Mouse (Mus musculus) bone marrow macrophage, adult 2 months (primary cell): ENCODE measurements around the gene Rell1. TPM values are rescaled to one million over a fixed set of nuclear protein-coding genes. Genes with fewer than 3 reads are reported as not detected.
"Not testable (repeated sequence)": the region's sequence is repeated elsewhere in the genome, so short reads cannot be mapped to it uniquely, and the experiment has no call there.

Experiments used
- H3K27ac ChIP-seq: 2 replicates; pipeline ENCODE4 v1.5.1; 2012; ENCODE audit warnings: low read depth, low read length; ENCODE audit not compliant: insufficient read depth
- H3K4me1 ChIP-seq: 2 replicates; pipeline ENCODE4 v1.6.1; 2012; ENCODE audit warnings: low read length; ENCODE audit not compliant: control insufficient read depth, insufficient read depth
- H3K4me3 ChIP-seq: 2 replicates; pipeline ENCODE4 v1.5.1; 2012; ENCODE audit warnings: mild to moderate bottlenecking, low read length, moderate library complexity; ENCODE audit not compliant: insufficient read depth
- CTCF ChIP-seq: IDR thresholded peaks from 2 replicates; pipeline ENCODE4 v1.5.1; 2012; ENCODE audit warnings: low read depth, mild to moderate bottlenecking, low read length, moderate library complexity
- POLR2A ChIP-seq: IDR thresholded peaks from 2 replicates; pipeline ENCODE4 v1.6.1; 2012; ENCODE audit warnings: mild to moderate bottlenecking, low read depth, low read length, borderline replicate concordance
- polyA plus RNA-seq: library from polyadenylated mRNA; stranded (reverse); fragments of >200 nt; gene quantifications from 2 replicates; pipeline ENCODE4 v1.2.4, GENCODE M21; 2012; ENCODE audit not compliant: missing spikeins, insufficient read depth, insufficient read length

Rell1 gene
- polyA plus RNA-seq, 1 experiment, result 63.3 TPM

DNA sequence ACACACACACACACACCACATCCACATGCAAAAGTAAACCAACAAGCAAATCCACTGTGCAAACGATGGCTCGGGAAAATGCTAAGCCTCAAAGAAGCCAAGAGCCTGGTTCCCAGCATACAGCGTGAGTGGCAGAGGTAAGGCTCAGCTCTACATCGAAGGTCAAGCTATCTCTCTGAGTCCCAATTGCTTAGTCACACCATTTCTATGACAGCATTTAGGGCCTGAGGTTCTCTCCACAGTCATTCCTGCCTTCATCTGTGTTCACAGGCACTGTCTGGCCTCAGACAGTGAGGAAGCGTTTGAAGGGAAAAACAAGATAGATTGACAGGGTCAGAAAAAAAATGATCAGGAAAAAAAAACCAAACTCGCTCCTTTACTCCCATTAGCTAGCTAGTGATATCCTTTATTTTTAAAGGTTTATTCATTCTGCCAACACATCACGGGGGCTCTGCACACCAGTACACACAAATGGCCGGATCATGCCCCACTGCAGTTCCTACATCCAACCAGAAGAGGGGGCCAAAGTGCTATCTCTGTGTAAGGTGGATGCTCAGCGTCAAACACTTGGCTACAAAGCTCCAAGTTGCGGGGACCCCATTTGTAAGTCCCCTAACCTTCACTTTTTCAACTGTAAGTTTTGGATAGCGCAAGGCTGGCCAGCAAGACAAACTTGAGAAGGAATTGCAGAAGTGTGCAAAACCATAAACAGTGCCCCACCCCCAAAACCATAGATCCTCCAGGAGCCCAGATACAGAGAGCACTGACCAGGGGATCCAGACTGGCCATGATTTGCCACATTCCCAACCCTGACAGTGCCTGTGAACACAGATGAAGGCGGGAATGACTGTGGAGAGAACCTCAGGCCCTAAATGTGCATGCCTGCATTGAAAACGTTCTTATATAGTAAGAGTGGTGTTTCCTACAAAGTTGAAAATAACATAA, 62.3 kb downstream of the Rell1 start:
- TF ChIP-seq CTCF (peak; percentile 94), POLR2A (no peak)
- Histone ChIP-seq H3K27ac (no peak overlapping the region), H3K4me3 (no peak overlapping the region), H3K4me1 (no peaks in the 10 kb centered on the region)

DNA sequence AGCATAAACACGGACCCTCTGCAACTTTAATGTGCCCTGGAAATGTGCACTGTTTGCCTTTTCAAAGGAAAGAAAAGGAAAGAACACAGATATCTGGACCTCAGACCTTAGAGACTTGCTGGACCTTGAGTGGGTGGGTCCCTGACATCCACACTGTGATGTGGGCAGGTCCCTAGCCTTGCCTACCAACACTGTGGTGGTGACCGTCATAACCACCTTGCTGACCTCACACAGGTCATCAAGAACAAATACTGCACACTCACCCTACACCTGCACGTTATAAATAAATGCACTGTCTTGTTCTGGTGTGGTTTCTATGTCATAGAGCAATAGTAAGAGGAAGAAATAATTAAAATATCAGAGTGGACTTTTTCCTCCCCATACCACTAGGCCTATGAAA, 65.4 kb downstream of the Rell1 start:
- TF ChIP-seq POLR2A (no peak), CTCF (no peak)
- Histone ChIP-seq H3K4me3 (no peak overlapping the region), H3K4me1 (no peaks in the 10 kb centered on the region), H3K27ac (no peak overlapping the region)

DNA sequence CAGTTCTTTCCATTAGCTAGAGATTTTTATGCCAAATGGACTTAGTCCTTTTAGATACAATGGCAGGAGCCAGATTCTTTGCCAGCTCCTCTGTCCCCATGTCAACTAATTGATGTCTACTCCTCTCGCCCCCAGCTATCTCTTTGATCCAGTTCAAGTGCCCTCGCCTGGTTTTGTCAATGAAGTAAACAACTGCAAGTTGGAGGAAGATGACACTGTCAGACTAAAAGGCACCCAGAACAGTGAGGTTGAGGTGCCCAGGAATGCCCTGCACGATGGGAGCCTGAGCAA, 70.9 kb downstream of the Rell1 start:
- no peaks in the 10 kb centered on the region for H3K4me1 ChIP-seq
- TF ChIP-seq POLR2A, result no peak
- TF ChIP-seq CTCF, result no peak
- no peak overlapping the region for H3K27ac ChIP-seq
- no peak overlapping the region for H3K4me3 ChIP-seq

DNA sequence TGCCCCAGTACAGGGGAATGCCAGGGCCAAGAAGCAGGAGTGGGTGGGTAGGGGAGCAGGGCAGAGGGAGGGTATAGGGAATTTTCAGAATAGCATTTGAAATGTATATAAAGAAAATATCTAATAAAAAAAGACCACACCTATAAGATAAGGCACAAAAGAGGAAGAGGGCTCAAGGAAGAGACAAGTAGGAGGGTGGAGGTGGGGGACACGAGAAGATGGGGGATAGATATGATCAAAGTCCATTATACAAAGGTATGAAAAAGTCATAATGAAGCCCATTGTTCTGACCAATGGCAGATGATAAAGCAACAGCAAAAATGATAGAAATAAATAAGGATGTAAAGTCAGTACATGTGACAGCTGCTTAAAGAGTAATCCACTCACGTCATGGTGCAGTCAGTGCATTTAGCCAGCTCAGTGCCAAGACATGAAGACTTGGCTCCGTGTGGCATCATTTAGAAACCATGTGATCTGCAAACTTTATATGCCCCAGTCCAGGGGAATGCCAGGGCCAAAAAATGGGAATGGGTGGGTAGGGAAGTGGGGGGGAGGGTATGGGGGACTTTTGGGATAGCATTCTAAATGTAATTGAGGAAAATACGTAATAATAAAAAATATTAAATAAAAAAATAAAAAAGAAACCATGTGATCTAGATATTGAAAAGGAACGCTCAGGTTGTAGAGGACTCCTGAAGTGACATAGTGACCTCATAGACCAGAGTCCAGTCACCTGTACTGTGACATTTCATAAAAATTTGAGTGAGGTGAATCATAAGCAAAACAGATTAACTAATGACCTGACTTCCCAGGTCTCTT, 71.5 kb downstream of the Rell1 start:
- not testable (repeated sequence) for H3K4me3 ChIP-seq, H3K27ac ChIP-seq, H3K4me1 ChIP-seq

DNA sequence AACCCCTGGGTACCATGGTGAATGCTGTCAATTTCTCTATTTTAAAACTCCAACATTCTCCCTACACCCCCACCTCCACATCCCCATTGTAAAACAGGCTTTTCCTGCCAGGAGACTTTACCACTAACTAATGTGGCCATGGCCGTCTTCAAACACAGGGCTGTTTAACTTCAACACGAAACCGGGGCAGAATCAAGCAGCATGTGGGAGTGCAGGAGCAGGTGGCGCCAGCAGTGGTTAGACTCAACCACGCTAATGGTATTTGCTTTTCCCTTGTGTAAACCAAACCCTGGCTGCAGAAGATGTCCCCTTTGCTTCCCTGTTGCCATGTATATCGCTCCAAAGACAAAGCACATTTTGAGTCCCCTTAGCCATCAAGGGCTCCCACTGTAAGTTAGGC, 76.8 kb downstream of the Rell1 start:
- no peak overlapping the region for H3K4me3 ChIP-seq
- TF ChIP-seq POLR2A (no peak), CTCF (no peak)
- no peaks in the 10 kb centered on the region for H3K4me1 ChIP-seq
- no peak overlapping the region for H3K27ac ChIP-seq

DNA sequence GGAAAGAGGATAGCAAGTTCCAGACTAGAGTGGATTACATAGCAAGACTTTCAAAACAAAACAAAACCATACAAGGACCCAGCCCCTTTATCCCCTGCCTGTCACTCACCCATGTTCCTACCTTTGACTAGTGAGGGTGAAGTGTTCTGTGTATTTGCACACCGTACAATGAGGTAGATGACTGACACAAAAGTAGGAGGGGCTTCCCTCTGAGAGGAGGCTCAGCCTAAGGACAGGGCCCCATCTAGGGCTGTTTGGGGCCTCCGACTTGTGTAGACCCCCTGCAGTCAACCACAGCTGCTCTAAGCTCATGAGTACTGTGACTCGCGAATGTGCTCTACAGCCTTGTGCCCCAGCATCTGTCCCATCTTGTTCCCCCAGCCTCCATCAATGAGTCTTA, 77.5 kb downstream of the Rell1 start:
- no peak overlapping the region for H3K4me3 ChIP-seq
- no peaks in the 10 kb centered on the region for H3K4me1 ChIP-seq
- TF ChIP-seq CTCF (no peak), POLR2A (no peak)
- H3K27ac ChIP-seq, result no peak overlapping the region

DNA sequence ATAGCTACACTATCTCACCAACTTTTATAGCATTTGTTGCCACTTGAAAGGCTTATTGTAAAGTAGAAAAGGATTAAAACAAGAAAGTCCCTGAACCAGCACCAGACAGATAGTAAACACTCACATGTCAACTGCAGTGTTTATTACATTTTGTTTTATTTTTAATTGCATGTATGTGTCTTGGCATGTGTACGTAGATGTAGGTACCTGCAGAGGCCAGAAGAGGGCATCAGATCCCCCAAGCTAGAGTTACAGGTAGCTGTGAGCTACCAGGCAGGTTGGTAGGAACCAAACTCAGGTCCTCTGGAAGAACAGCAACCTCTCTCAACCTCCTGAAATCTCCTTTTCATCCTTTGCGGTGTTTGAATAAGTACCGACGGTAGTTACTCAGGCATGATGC, 81.6 kb downstream of the Rell1 start:
- no peak overlapping the region for H3K27ac ChIP-seq
- peak; percentile 35; the same call in 1 of the 2 replicates for TF ChIP-seq CTCF
- no peak for TF ChIP-seq POLR2A
- H3K4me1 ChIP-seq, result no peaks in the 10 kb centered on the region
- no peak overlapping the region for H3K4me3 ChIP-seq

DNA sequence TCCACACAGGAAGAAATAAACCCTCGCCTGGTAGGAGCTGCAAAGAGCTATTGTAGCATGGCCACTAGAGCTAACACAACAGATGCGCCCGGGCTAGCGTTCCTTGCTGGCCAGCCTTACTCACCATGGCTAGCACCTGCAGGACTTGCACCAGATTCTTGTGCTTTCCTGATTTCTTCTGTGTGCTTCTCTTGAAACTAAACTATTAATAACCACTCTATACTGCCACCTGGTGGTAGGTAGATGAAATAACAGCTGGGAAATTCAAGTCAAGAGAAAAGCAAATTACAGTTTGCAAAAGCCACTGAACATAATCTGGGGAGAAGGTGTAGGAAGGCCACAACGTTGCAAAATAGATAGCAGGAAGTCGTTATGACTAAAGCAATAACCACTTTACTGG, 82.0 kb downstream of the Rell1 start:
- Histone ChIP-seq H3K27ac (no peak overlapping the region), H3K4me1 (no peaks in the 10 kb centered on the region), H3K4me3 (no peak overlapping the region)
- no peak for TF ChIP-seq POLR2A
- peak; percentile 12; the same call in 1 of the 2 replicates for TF ChIP-seq CTCF

DNA sequence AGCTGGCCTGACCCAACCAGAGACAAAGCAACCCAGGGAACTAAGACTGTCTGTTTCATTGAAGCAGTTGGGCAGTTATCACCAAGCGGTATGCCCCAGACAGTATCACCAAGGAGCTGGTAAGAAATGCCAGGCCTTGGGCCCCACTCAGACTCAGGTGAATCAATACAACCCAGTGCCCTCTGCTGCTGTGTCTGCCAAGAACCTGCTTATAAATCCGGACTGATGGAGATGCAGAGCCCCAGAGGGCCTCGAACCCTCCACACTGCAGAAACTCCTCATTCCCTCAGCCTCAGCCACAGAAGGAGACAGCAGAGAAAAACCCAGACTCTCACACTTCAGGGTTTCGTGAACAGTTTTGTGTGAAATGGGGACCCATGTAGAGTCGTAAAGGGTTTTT, 82.4 kb downstream of the Rell1 start:
- H3K4me1 ChIP-seq, result no peaks in the 10 kb centered on the region
- H3K4me3 ChIP-seq, result no peak overlapping the region
- no peak overlapping the region for H3K27ac ChIP-seq
- TF ChIP-seq POLR2A (no peak), CTCF (no peak)

DNA sequence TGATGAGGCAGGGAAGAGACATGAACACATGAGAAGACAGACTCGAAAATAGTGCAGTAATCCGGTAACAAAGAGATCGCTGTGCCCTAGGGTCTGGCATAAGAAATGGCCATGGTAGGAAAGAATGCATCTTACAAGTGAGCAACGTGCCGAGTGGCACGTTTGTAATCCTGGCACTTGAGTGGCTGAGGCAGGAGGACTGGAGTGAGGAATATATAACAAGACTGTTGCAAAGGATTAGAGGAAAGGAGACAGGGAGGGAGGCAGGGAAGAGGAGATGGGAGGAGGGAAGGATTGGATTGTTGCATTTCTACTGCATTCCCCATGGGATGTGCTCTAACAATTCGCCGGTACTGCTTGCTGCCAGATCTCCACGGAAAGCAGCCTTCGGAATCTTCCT, 89.7 kb downstream of the Rell1 start:
- H3K4me3 ChIP-seq, result no peak overlapping the region
- H3K27ac ChIP-seq, result no peak overlapping the region
- TF ChIP-seq CTCF, result no peak
- TF ChIP-seq POLR2A, result no peak
- no peaks in the 10 kb centered on the region for H3K4me1 ChIP-seq
